Mouse (Mus musculus) hindbrain, postnatal 0 days (tissue): ENCODE measurements around the gene Gabrb1. TPM values are rescaled to one million over a fixed set of nuclear protein-coding genes. Genes with fewer than 3 reads are reported as not detected.
"Not testable (repeated sequence)": the region's sequence is repeated elsewhere in the genome, so short reads cannot be mapped to it uniquely, and the experiment has no call there.

Experiments used
- ATAC-seq: fragments of 200-750 bp; cut with Nextera tagmentation; 2 replicates; pipeline ENCODE4 v1.8.0; 2017; ENCODE audit warnings: mild to moderate bottlenecking, moderate TSS enrichment, moderate library complexity
- DNase-seq: peaks from one replicate; pipeline ENCODE4 v3.0.0-alpha.2; 2015; ENCODE audit warnings: low spot score
- H3K27ac ChIP-seq: fragments of 300-500 bp; sonication (generic); 2 replicates; pipeline ENCODE4 v1.5.1; 2014; ENCODE audit warnings: mild to moderate bottlenecking
- H3K27me3 ChIP-seq: fragments of 300-500 bp; sonication (generic); 2 replicates; pipeline ENCODE4 v1.6.1; 2014; ENCODE audit warnings: low read length, mixed read lengths; ENCODE audit not compliant: insufficient read depth
- H3K36me3 ChIP-seq: fragments of 300-500 bp; sonication (generic); 2 replicates; pipeline ENCODE4 v1.6.1; 2014; ENCODE audit warnings: low read length, mixed read lengths; ENCODE audit not compliant: insufficient read depth
- H3K4me1 ChIP-seq: fragments of 300-500 bp; sonication (generic); 2 replicates; pipeline ENCODE4 v1.6.1; 2014; ENCODE audit warnings: antibody characterized with exemption, low read length, mixed read lengths; ENCODE audit not compliant: insufficient read depth
- H3K4me2 ChIP-seq: fragments of 300-500 bp; sonication (generic); 2 replicates; pipeline ENCODE4 v1.6.1; 2014; ENCODE audit warnings: low read depth, mild to moderate bottlenecking, low read length, moderate library complexity, mixed read lengths
- H3K4me3 ChIP-seq: fragments of 300-500 bp; sonication (generic); 2 replicates; pipeline ENCODE4 v1.5.1; 2014; ENCODE audit warnings: low read length
- H3K9ac ChIP-seq: fragments of 300-500 bp; sonication (generic); replicated peaks from 2 replicates; pipeline ENCODE4 v1.6.1; 2014; ENCODE audit warnings: mild to moderate bottlenecking, low read length, moderate library complexity, mixed read lengths
- H3K9me3 ChIP-seq: fragments of 300-500 bp; sonication (generic); 2 replicates; pipeline ENCODE4 v1.6.1; 2016; ENCODE audit warnings: low read length, mixed read lengths
- CTCF ChIP-seq: IDR thresholded peaks from 2 replicates; pipeline ENCODE4 v1.5.1; 2016; ENCODE audit warnings: antibody characterized with exemption, control low read depth, low read depth
- WGBS: fragments of 180-500 bp; shearing (Covaris S2); extraction: QIAGEN DNeasy Blood & Tissue Kit; methylation state at CpG from one replicate; pipeline ENCODE4 v1.1.7; 2014; 5-methylcytosine and 5-hydroxymethylcytosine counted together
- polyA plus RNA-seq: library from polyadenylated mRNA; unstranded; fragments of >200 nt; fragmentation: Nextera tagmentation; extraction: Ambion mirVana; gene quantifications from 2 replicates; pipeline ENCODE4 v1.2.1, GENCODE M21; 2015
- total RNA-seq: library from RNA; depleted of rRNA; stranded (reverse); fragments of >200 nt; gene quantifications from 2 replicates; pipeline ENCODE4 v1.2.3, GENCODE M21; 2014

Gabrb1 gene
- total and polyA plus RNA-seq, 2 experiments from 2014 or later: 12.3 to 37.3 TPM

- H3K27ac ChIP-seq: no peak overlapping the region
- H3K4me2 ChIP-seq: no peak overlapping the region
- H3K9me3 ChIP-seq: no peaks in the 10 kb centered on the region
- ATAC-seq (no peak), DNase-seq (no peak)
- no peaks in the 10 kb centered on the region for H3K4me1 ChIP-seq
- no peak overlapping the region for H3K9ac ChIP-seq
- no peaks in the 10 kb centered on the region for H3K27me3 ChIP-seq
- 90% methylated on average over 6 of the region's 6 CpGs for WGBS
- no peak for TF ChIP-seq CTCF
- no peak overlapping the region for H3K4me3 ChIP-seq
- no peaks in the 10 kb centered on the region for H3K36me3 ChIP-seq
Observed at GRCm38 (mm10) chr5:72122414-72123037, 464.6 kb downstream of the Gabrb1 start.

GRCm38 (mm10) chr5:72126681-72127080 is 468.8 kb downstream of the Gabrb1 start:
- Histone ChIP-seq H3K27me3 (no peaks in the 10 kb centered on the region), H3K36me3 (no peaks in the 10 kb centered on the region), H3K4me3 (no peak overlapping the region), H3K27ac (no peak overlapping the region), H3K4me2 (no peak overlapping the region), H3K4me1 (no peaks in the 10 kb centered on the region), H3K9me3 (no peaks in the 10 kb centered on the region), H3K9ac (no peak overlapping the region)
- 80% methylated on average over 4 of the region's 4 CpGs for WGBS
- DNase-seq: no peak
- no peak for TF ChIP-seq CTCF
- no peak for ATAC-seq

GRCm38 (mm10) chr5:72133906-72134305 is 476.0 kb downstream of the Gabrb1 start:
- H3K9me3 ChIP-seq: no peaks in the 10 kb centered on the region
- no peak for DNase-seq
- no peak overlapping the region for H3K9ac ChIP-seq
- H3K4me1 ChIP-seq: no peaks in the 10 kb centered on the region
- TF ChIP-seq CTCF: no peak
- no peak overlapping the region for H3K4me3 ChIP-seq
- no peaks in the 10 kb centered on the region for H3K27me3 ChIP-seq
- ATAC-seq: no peak
- H3K4me2 ChIP-seq: no peak overlapping the region
- WGBS: 65% methylated on average over 2 of the region's 2 CpGs
- H3K27ac ChIP-seq: no peak overlapping the region
- no peaks in the 10 kb centered on the region for H3K36me3 ChIP-seq

- TF ChIP-seq CTCF: no peak
- WGBS: 69% methylated on average over 7 of the region's 7 CpGs
- H3K9ac ChIP-seq: no peak overlapping the region
- no peaks in the 10 kb centered on the region for H3K36me3 ChIP-seq
- ATAC-seq: no peak
- no peak overlapping the region for H3K4me3 ChIP-seq
- no peaks in the 10 kb centered on the region for H3K4me1 ChIP-seq
- no peaks in the 10 kb centered on the region for H3K27me3 ChIP-seq
- no peak overlapping the region for H3K27ac ChIP-seq
- H3K4me2 ChIP-seq: no peak overlapping the region
- no peak for DNase-seq
- no peaks in the 10 kb centered on the region for H3K9me3 ChIP-seq
Observed at GRCm38 (mm10) chr5:72138256-72138655, 480.3 kb downstream of the Gabrb1 start.

GRCm38 (mm10) chr5:72139619-72140018 is 481.7 kb downstream of the Gabrb1 start:
- ATAC-seq (no peak), DNase-seq (peak; percentile 41)
- H3K9ac ChIP-seq: no peak overlapping the region
- no peaks in the 10 kb centered on the region for H3K4me1 ChIP-seq
- no peaks in the 10 kb centered on the region for H3K9me3 ChIP-seq
- WGBS: 70% methylated on average over 1 of the region's 1 CpGs
- H3K27me3 ChIP-seq: no peaks in the 10 kb centered on the region
- H3K4me3 ChIP-seq: no peak overlapping the region
- no peak overlapping the region for H3K4me2 ChIP-seq
- H3K27ac ChIP-seq: no peak overlapping the region
- TF ChIP-seq CTCF: no peak
- H3K36me3 ChIP-seq: no peaks in the 10 kb centered on the region

- TF ChIP-seq CTCF: peak; percentile 20; the same call in 1 of the 2 replicates
- no peak overlapping the region for H3K9ac ChIP-seq
- no peak for ATAC-seq
- H3K9me3 ChIP-seq: no peaks in the 10 kb centered on the region
- WGBS: 49% methylated on average over 5 of the region's 5 CpGs
- no peaks in the 10 kb centered on the region for H3K4me1 ChIP-seq
- DNase-seq: peak; percentile 27
- H3K4me3 ChIP-seq: no peak overlapping the region
- no peaks in the 10 kb centered on the region for H3K27me3 ChIP-seq
- no peak overlapping the region for H3K27ac ChIP-seq
- no peak overlapping the region for H3K4me2 ChIP-seq
- no peaks in the 10 kb centered on the region for H3K36me3 ChIP-seq
Observed at GRCm38 (mm10) chr5:72148679-72149078, 490.8 kb downstream of the Gabrb1 start.

GRCm38 (mm10) chr5:72150870-72151269 is 493.0 kb downstream of the Gabrb1 start:
- no peak overlapping the region for H3K4me3 ChIP-seq
- no peak for ATAC-seq
- TF ChIP-seq CTCF: no peak
- no peak for DNase-seq
- H3K27ac ChIP-seq: no peak overlapping the region
- 98% methylated on average over 5 of the region's 5 CpGs for WGBS
- H3K27me3 ChIP-seq: no peaks in the 10 kb centered on the region
- no peaks in the 10 kb centered on the region for H3K4me1 ChIP-seq
- H3K9ac ChIP-seq: no peak overlapping the region
- no peak overlapping the region for H3K4me2 ChIP-seq
- no peaks in the 10 kb centered on the region for H3K36me3 ChIP-seq
- H3K9me3 ChIP-seq: no peaks in the 10 kb centered on the region

- not testable (repeated sequence) for DNase-seq, H3K4me3 ChIP-seq, H3K9me3 ChIP-seq, H3K9ac ChIP-seq, ATAC-seq, H3K27ac ChIP-seq, H3K4me1 ChIP-seq, H3K4me2 ChIP-seq, H3K27me3 ChIP-seq
- WGBS: 76% methylated on average over 3 of the region's 3 CpGs
- H3K36me3 ChIP-seq: peaks cover 10% of the 10 kb centered on the region; the same call in 1 of the 2 replicates
Observed at GRCm38 (mm10) chr5:72155686-72156085, 497.8 kb downstream of the Gabrb1 start.
